Mouse (Mus musculus): ENCODE measurements around the gene Foxp4.

The Foxp4 gene

DNA sequence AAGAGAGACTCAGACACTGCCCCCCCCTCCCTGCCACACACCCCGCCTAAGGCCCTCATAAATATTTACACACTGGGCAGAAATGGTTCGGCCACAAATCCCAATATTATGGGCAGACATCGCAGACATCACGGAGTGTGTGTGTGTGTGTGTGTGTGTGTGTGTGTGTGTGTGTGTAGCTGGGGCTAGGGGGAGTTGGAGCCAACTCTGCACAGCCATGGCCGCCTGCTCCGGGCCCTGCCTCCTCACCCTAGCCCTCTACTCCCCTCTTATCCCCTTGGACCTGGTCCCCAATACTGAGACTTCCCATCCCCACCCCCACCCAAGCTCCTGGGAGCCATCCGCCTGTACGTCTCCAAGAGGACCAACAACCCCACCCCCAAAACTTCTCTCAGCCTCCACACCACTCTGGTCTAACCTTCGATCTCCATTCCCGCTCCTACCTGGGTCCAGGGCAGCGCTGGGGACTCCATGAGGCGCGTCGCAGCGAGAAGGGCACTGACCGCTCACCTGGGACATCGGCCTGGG lies 91.9 kb downstream of the Foxp4 start:
- no peak for TF ChIP-seq GATA4 (IDR thresholded peaks at IDR 0.05; ENCODE audit: insufficient replicate concordance, low read length)

DNA sequence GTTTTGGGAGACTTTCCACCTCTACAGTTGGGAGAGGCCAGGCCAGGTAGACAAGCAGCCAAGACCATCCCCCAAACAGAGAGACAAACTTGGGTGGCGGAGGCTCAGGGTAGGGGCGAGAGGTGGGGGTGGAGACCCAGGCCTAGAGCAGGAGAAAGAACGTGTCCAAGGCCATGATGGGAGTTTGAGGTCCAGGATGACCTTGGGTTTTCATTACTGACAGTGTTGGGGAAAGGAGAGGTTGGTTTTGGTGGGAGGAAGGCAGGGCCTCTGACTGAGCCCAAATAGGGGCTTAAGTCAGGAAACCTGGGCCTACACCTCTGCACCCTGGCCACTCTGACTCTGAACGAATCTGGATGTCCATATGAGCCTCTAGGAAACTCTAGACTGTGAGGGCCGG lies 92.7 kb downstream of the Foxp4 start:
- TF ChIP-seq GATA4 (IDR thresholded peaks at IDR 0.05; ENCODE audit: insufficient replicate concordance, low read length) = no peak

DNA sequence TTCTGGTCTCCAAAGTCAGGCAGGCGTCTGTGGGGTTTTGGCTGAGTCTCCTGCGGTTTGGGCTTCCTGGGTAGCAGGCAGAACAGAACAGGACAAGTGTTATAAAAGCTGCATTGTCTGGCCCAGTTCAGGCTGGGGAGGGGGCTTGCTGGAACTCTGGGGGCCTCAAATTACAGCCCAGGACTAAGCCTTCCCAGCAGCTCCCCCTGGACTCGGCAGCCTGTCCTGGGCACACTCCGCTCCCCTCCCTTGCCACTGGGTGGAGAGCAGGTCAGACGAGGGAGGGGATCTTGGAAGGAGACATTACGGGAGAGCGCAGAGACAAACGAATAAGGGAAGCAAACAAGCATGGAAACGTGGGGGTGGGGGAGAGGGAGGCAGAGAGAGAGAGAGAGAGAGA lies 93.3 kb downstream of the Foxp4 start:
- no peak for TF ChIP-seq GATA4 (IDR thresholded peaks at IDR 0.05; ENCODE audit: insufficient replicate concordance, low read length)

DNA sequence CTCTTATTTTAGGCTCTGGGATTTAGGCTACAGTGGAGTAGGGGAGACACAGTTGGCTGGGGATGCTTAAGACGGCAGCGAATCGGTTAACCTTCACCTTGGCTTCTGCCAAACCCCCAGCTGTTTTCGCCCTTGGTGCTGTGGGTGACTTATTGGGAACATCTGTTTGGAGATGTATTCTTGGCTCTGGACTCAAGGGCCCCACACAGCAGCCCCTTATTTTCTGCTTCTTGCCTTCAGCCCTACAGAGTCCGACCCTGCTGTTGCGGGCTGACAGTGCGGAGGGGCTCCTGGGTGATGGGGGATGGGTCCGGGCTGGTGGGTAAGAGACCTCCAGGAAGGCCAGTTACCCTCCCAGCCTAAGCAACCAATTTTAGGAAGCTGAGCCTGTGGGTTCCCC lies 103.1 kb downstream of the Foxp4 start:
- no peak for TF ChIP-seq GATA4 (IDR thresholded peaks at IDR 0.05; ENCODE audit: insufficient replicate concordance, low read length)

DNA sequence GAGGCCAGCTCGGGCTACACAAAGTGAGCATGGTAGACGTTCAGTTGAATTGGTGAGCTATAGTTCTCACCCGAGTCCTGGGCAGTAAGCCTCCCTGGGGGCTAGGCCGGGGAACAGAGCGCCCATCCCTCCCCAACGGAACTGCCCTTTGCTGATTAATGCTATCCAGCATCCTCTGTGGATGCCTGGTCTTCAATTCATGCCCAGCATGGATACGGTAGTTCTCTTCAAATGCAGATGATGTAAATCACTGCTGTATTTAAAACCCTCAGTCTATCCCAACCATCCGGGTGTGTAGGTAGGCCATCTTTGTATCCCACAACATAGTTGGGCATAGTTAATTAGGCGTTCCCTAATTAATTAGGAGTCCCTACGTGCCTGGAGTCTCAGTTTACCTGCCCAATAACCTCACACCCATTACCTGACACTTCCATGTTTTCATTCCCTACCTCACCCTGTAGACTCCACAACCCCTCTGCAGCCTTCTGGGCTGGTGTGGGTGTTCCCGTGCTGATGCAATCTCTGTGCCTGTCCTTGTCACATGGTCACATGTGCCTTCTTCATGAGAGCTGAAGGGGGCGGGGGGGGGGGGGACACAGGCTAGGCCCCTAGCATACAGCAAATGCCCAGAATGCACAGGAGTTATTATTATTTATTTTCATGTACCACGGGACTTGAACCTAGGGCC lies 106.3 kb downstream of the Foxp4 start:
- no peak for TF ChIP-seq GATA4 (IDR thresholded peaks at IDR 0.05; ENCODE audit: insufficient replicate concordance, low read length)
